Mouse (Mus musculus): ENCODE results near the gene Galnt12.

DNA sequence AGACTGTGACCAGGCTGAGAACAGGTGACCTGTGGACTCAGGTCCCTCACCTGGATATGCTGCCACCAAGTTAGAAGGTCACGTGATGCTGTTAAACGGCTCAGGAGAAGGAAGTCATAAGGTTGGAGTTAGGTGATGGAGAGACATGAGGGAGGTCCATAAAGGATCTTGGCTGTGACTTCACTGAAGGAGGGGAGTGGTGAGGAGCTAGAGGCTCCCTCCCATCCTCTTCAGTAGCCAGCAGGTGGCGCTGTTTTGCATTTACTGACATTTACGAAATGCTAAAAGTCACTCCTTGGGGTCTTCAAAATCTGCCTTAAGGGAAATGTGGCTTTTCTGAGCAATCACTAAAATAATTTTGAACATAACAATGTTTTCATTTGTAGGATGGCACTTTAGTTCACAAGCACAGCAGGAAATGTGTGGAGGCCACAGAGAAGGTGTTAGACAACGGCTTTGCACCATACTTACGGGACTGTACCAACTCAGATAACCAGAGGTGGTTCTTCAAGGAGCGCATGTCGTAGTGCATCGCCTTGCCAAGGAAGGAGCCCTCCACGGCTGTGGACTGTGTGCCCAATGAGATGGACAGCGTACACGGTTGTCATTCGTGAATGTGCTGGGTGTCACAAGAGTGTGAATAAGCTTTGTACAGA lies 30.5 kb downstream of the Galnt12 start:
- no peak for TF ChIP-seq ZNF384 (IDR thresholded peaks at IDR 0.05; ENCODE audit: low read depth, low read length)
- peak; percentile 54; the same call in 1 of the 2 replicates for TF ChIP-seq ZC3H11A (IDR thresholded peaks at IDR 0.05; ENCODE audit: borderline replicate concordance, low read depth, low read length)
- TF ChIP-seq HCFC1 (IDR thresholded peaks at IDR 0.05; ENCODE audit: borderline replicate concordance, insufficient read depth, low read length), result no peak
- no peak for TF ChIP-seq MAFK (IDR thresholded peaks at IDR 0.05; ENCODE audit: insufficient read depth, low read depth, low read length)
